Mouse (Mus musculus): ENCODE measurements around the gene Lmntd2. TPM values are rescaled to one million over a fixed set of nuclear protein-coding genes. Genes with fewer than 3 reads are reported as not detected.

The Lmntd2 gene
- polyA plus RNA-seq (2014; fragmentation: Illumina TruSeq; extraction: RNeasy Lipid Tissue Mini Kit (QIAGEN cat#74804); ENCODE audit: low read depth, low replicate concordance), result not detected

GRCm38 (mm10) chr7:141213605-141214235 lies at the start of gene Lmntd2:
Lmntd2 (minus strand) TSS chr7:141214080.

DNA sequence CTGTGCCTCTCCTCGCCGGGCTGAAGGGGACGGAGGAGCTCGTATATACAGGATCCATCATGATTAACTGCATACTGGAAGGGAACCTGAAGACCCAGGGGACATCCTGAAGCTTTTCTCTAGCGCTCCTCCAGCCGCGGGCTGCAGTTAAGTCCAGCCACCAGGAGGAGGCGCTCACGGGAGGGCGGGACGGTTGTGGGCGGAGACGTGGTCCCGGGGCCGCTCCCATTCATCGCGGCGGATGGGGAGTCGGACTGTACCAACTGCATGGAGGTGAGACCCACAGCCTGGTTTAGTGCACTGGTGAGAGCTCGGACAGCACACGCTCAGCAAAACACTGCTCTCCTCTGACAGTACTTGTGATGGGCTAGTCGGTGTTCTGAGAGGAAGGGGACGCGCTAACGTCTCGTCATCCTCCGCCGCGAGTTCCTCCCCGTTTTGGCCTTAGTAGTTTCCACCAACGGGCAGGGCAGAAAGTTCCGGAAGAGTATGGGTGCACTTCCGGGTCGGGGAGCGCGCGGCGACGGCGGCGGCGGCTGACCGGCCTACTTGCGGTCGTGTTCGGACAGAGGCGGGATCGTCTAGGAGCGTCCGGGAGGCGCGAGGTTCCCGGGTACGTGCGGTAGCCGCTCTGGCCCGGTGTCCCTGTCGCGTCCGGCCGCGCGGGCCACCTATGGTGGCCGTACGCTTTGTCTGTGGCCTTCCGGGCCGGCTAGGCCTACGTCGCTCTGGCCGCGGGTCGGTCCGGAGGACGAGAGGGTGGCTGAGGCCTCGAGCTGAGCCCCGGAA lies 14.6 kb upstream of the Lmntd2 start, which contains the start of gene Phrf1:
TSS of gene Phrf1 (plus strand) at position 506 of the 789 bp plus-strand sequence.

GRCm38 (mm10) chr7:141215101-141215879 lies 1.4 kb upstream of the Lmntd2 start, which contains the start of gene Rassf7:
Rassf7 (plus strand) TSS chr7:141215860.

GRCm38 (mm10) chr7:141193948-141194347 lies 19.9 kb downstream of the Lmntd2 start, which contains the start of the genes Hras and Lrrc56:
Hras (minus strand) TSS chr7:141194005.
Lrrc56 (plus strand) TSS chr7:141194157.

DNA sequence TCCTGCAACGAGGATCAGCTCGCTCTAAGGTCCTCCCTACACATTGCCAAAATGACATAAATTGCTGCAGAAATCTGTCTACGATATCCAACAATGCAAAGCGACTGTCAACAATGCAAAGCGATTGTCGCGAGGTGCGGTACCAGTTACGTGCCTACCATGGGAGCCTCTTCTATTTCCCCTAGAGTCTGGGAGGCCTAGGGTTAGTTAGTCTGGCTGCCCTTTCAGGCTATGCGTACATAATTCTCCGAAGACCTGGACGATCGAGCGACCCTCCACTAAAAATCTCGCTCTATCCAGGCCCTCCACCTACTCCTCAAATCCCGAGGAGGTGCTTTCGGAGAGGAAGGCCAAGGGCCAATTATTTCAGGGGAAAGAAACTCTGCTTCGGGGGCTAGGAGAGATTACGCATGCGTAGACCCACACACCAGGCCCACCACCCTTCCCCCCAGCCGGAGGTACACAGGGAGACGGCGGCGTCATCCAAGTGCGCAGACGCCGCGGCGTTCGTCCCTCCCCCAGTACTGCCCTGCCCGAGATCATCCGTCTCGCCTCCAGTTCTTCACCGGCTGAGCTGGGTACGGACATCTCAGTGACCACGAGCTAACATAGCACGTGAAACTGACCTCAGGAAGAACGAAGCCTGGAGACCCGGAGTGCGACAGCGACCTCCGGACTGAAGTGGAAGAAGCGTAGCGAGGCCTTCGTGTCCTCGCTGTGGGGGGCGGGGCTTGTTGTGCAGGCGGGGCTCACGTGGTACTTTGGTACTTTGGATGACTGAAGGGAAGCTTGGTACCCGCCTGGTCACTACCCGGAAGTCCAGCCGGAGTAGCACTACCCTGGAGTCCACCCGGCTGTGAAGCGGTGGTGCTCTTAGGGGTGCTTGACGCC lies 41.5 kb downstream of the Lmntd2 start, which contains the start of gene Rnh1:
TSS of gene Rnh1 (minus strand) at position 742 of the 891 bp plus-strand sequence.

Other genes with a start within 250 kb of the Lmntd2 start
- 1.6 TPM for gene Ifitm1, start 246.9 kb downstream of the Lmntd2 start, polyA plus RNA-seq (2014; fragmentation: Illumina TruSeq; extraction: RNeasy Lipid Tissue Mini Kit (QIAGEN cat#74804); ENCODE audit: low read depth, low replicate concordance)
- 14.5 TPM for gene Ifitm3, start 203.3 kb downstream of the Lmntd2 start, polyA plus RNA-seq (2014; fragmentation: Illumina TruSeq; extraction: RNeasy Lipid Tissue Mini Kit (QIAGEN cat#74804); ENCODE audit: low read depth, low replicate concordance)
- not detected for gene Ifitm6, start 196.2 kb downstream of the Lmntd2 start, polyA plus RNA-seq (2014; fragmentation: Illumina TruSeq; extraction: RNeasy Lipid Tissue Mini Kit (QIAGEN cat#74804); ENCODE audit: low read depth, low replicate concordance)
- gene Gm17387, start 184.9 kb downstream of the Lmntd2 start, polyA plus RNA-seq (2014; fragmentation: Illumina TruSeq; extraction: RNeasy Lipid Tissue Mini Kit (QIAGEN cat#74804); ENCODE audit: low read depth, low replicate concordance), result not detected
- not detected for gene B4galnt4, start 153.0 kb downstream of the Lmntd2 start, polyA plus RNA-seq (2014; fragmentation: Illumina TruSeq; extraction: RNeasy Lipid Tissue Mini Kit (QIAGEN cat#74804); ENCODE audit: low read depth, low replicate concordance)
- gene Pkp3, start 135.9 kb downstream of the Lmntd2 start, polyA plus RNA-seq (2014; fragmentation: Illumina TruSeq; extraction: RNeasy Lipid Tissue Mini Kit (QIAGEN cat#74804); ENCODE audit: low read depth, low replicate concordance), result not detected
- not detected for gene Sigirr, start 113.5 kb downstream of the Lmntd2 start, polyA plus RNA-seq (2014; fragmentation: Illumina TruSeq; extraction: RNeasy Lipid Tissue Mini Kit (QIAGEN cat#74804); ENCODE audit: low read depth, low replicate concordance)
- not detected for gene Ano9, start 96.3 kb downstream of the Lmntd2 start, polyA plus RNA-seq (2014; fragmentation: Illumina TruSeq; extraction: RNeasy Lipid Tissue Mini Kit (QIAGEN cat#74804); ENCODE audit: low read depth, low replicate concordance)
- gene Ptdss2, start 91.7 kb downstream of the Lmntd2 start, polyA plus RNA-seq (2014; fragmentation: Illumina TruSeq; extraction: RNeasy Lipid Tissue Mini Kit (QIAGEN cat#74804); ENCODE audit: low read depth, low replicate concordance), result 20.6 TPM
- gene Rnh1, start 41.2 kb downstream of the Lmntd2 start, polyA plus RNA-seq (2014; fragmentation: Illumina TruSeq; extraction: RNeasy Lipid Tissue Mini Kit (QIAGEN cat#74804); ENCODE audit: low read depth, low replicate concordance), result 5.4 TPM
- gene Hras, start 20.1 kb downstream of the Lmntd2 start, polyA plus RNA-seq (2014; fragmentation: Illumina TruSeq; extraction: RNeasy Lipid Tissue Mini Kit (QIAGEN cat#74804); ENCODE audit: low read depth, low replicate concordance), result 8.7 TPM
- 0.58 TPM for gene Lrrc56, start 19.9 kb downstream of the Lmntd2 start, polyA plus RNA-seq (2014; fragmentation: Illumina TruSeq; extraction: RNeasy Lipid Tissue Mini Kit (QIAGEN cat#74804); ENCODE audit: low read depth, low replicate concordance)
- 0.64 TPM for gene Rassf7, start 1.8 kb upstream of the Lmntd2 start, polyA plus RNA-seq (2014; fragmentation: Illumina TruSeq; extraction: RNeasy Lipid Tissue Mini Kit (QIAGEN cat#74804); ENCODE audit: low read depth, low replicate concordance)
- 17.6 TPM for gene Phrf1, start 14.7 kb upstream of the Lmntd2 start, polyA plus RNA-seq (2014; fragmentation: Illumina TruSeq; extraction: RNeasy Lipid Tissue Mini Kit (QIAGEN cat#74804); ENCODE audit: low read depth, low replicate concordance)
- gene Irf7, start 52.4 kb upstream of the Lmntd2 start, polyA plus RNA-seq (2014; fragmentation: Illumina TruSeq; extraction: RNeasy Lipid Tissue Mini Kit (QIAGEN cat#74804); ENCODE audit: low read depth, low replicate concordance), result 19.8 TPM
- 1.3 TPM for gene Cdhr5, start 62.7 kb upstream of the Lmntd2 start, polyA plus RNA-seq (2014; fragmentation: Illumina TruSeq; extraction: RNeasy Lipid Tissue Mini Kit (QIAGEN cat#74804); ENCODE audit: low read depth, low replicate concordance)
- gene Sct, start 65.1 kb upstream of the Lmntd2 start, polyA plus RNA-seq (2014; fragmentation: Illumina TruSeq; extraction: RNeasy Lipid Tissue Mini Kit (QIAGEN cat#74804); ENCODE audit: low read depth, low replicate concordance), result not detected
- gene Drd4, start 77.9 kb upstream of the Lmntd2 start, polyA plus RNA-seq (2014; fragmentation: Illumina TruSeq; extraction: RNeasy Lipid Tissue Mini Kit (QIAGEN cat#74804); ENCODE audit: low read depth, low replicate concordance), result not detected
- 0.93 TPM for gene Deaf1, start 113.6 kb upstream of the Lmntd2 start, polyA plus RNA-seq (2014; fragmentation: Illumina TruSeq; extraction: RNeasy Lipid Tissue Mini Kit (QIAGEN cat#74804); ENCODE audit: low read depth, low replicate concordance)
- 18.5 TPM for gene Tmem80, start 113.7 kb upstream of the Lmntd2 start, polyA plus RNA-seq (2014; fragmentation: Illumina TruSeq; extraction: RNeasy Lipid Tissue Mini Kit (QIAGEN cat#74804); ENCODE audit: low read depth, low replicate concordance)
- gene Eps8l2, start 124.8 kb upstream of the Lmntd2 start, polyA plus RNA-seq (2014; fragmentation: Illumina TruSeq; extraction: RNeasy Lipid Tissue Mini Kit (QIAGEN cat#74804); ENCODE audit: low read depth, low replicate concordance), result not detected
- 37.2 TPM for gene Taldo1, start 178.1 kb upstream of the Lmntd2 start, polyA plus RNA-seq (2014; fragmentation: Illumina TruSeq; extraction: RNeasy Lipid Tissue Mini Kit (QIAGEN cat#74804); ENCODE audit: low read depth, low replicate concordance)
- 9.3 TPM for gene Gatd1, start 200.1 kb upstream of the Lmntd2 start, polyA plus RNA-seq (2014; fragmentation: Illumina TruSeq; extraction: RNeasy Lipid Tissue Mini Kit (QIAGEN cat#74804); ENCODE audit: low read depth, low replicate concordance)
- 1.0 TPM for gene Cend1, start 215.4 kb upstream of the Lmntd2 start, polyA plus RNA-seq (2014; fragmentation: Illumina TruSeq; extraction: RNeasy Lipid Tissue Mini Kit (QIAGEN cat#74804); ENCODE audit: low read depth, low replicate concordance)
- gene Slc25a22, start 223.8 kb upstream of the Lmntd2 start, polyA plus RNA-seq (2014; fragmentation: Illumina TruSeq; extraction: RNeasy Lipid Tissue Mini Kit (QIAGEN cat#74804); ENCODE audit: low read depth, low replicate concordance), result 2.9 TPM
- 0.23 TPM for gene Pidd1, start 229.9 kb upstream of the Lmntd2 start, polyA plus RNA-seq (2014; fragmentation: Illumina TruSeq; extraction: RNeasy Lipid Tissue Mini Kit (QIAGEN cat#74804); ENCODE audit: low read depth, low replicate concordance)
- 10.8 TPM for gene Rplp2, start 233.3 kb upstream of the Lmntd2 start, polyA plus RNA-seq (2014; fragmentation: Illumina TruSeq; extraction: RNeasy Lipid Tissue Mini Kit (QIAGEN cat#74804); ENCODE audit: low read depth, low replicate concordance)
- 15.2 TPM for gene Pnpla2, start 241.1 kb upstream of the Lmntd2 start, polyA plus RNA-seq (2014; fragmentation: Illumina TruSeq; extraction: RNeasy Lipid Tissue Mini Kit (QIAGEN cat#74804); ENCODE audit: low read depth, low replicate concordance)
- gene Cracr2b, start 247.0 kb upstream of the Lmntd2 start, polyA plus RNA-seq (2014; fragmentation: Illumina TruSeq; extraction: RNeasy Lipid Tissue Mini Kit (QIAGEN cat#74804); ENCODE audit: low read depth, low replicate concordance), result not detected

All from adrenal gland, adult 10 weeks (tissue).